Mouse (Mus musculus): ENCODE data around the gene Lasp1.
A peak's percentile ranks its signal among the peaks of the same experiment; 100 is the strongest.
"Not testable (repeated sequence)": the region's sequence is repeated elsewhere in the genome, so short reads cannot be mapped to it uniquely, and the experiment has no call there.

The Lasp1 gene

GRCm38 (mm10) chr11:97872378-97872777, 73.6 kb downstream of the Lasp1 start:
- not testable (repeated sequence) for DNase-seq (ENCODE audit: low read depth, low spot score)

DNA sequence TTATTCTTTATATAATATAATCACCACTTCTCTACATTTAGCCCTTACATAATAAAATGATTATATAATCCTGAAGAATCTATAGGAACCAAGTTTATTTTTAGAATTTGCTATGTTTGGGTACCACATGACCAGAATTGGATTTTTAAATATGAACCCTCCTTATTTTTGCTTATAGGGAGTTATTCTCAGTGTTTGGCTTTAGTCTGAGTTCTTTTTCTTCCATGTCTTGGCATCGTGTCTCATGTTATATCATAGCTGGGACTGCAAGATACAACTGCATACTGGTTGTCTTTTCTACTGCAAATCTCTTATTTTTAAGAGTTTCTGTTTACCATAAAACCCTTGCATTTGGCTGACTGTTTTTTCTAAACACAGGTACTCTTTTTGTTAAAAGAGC, 75.6 kb downstream of the Lasp1 start:
- no peak for DNase-seq (ENCODE audit: low read depth, low spot score)

GRCm38 (mm10) chr11:97877341-97877740, 78.5 kb downstream of the Lasp1 start:
- peak; percentile 19 for DNase-seq (ENCODE audit: low read depth, low spot score)

DNA sequence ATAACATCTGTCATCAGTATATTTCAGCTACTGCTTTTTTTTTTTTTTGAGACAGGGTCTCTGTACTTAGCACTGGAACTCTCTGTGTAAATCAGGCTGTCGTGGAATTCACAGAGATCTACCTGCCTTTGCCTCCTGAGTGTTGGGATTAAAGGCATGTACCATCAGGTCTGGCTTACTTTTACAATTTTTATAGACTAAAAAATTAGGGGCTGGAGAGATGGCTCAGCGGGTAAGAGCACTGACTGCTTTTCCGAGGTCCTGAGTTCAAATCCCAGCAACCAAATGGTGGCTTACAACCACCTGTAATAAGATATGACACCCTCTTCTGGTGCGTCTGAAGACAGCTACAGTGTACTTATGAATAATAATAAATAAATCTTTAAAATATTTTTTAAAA, 81.6 kb downstream of the Lasp1 start:
- no peak for DNase-seq (ENCODE audit: low read depth, low spot score)

- peak; percentile 74 for DNase-seq (ENCODE audit: low read depth, low spot score)
Observed at GRCm38 (mm10) chr11:97883542-97883917, 84.7 kb downstream of the Lasp1 start.

DNA sequence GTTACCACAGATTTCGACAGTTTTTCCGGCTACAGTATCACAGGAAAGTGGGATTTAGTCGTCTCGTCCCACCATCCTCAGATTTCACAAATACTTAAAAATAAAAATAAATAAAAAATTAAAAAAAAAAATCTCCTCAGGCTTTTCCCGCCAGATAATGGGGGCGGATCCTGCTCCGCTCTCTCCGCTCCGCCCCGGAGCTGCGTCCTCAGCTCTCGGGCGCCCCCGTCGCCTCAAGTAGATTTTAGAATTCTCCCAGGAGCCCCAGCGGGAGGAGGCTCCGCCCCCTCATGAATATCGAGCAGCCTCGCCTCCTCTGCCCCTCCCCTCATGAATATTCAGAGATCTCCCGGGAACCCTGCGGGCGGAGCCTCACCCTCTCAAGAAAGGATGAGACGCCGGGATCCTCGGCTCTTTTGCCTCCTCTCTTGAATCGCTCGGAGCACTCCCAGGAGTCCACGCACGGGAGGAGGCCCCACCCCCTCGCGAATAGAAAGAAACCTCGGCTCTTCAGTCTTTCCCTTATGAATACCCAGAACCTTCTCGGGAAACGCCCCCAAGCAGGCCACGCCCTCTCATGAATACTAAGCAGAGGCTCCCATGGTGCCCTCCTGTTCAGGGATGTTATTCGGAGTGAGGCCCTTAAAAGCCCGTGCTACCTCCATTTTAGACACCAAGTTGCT, 85.3 kb downstream of the Lasp1 start, which contains the start of gene Fbxo47:
Fbxo47 (minus strand) TSS at position 237 of the 683 bp plus-strand sequence.
- DNase-seq (ENCODE audit: low read depth, low spot score), result peak; percentile 99

DNA sequence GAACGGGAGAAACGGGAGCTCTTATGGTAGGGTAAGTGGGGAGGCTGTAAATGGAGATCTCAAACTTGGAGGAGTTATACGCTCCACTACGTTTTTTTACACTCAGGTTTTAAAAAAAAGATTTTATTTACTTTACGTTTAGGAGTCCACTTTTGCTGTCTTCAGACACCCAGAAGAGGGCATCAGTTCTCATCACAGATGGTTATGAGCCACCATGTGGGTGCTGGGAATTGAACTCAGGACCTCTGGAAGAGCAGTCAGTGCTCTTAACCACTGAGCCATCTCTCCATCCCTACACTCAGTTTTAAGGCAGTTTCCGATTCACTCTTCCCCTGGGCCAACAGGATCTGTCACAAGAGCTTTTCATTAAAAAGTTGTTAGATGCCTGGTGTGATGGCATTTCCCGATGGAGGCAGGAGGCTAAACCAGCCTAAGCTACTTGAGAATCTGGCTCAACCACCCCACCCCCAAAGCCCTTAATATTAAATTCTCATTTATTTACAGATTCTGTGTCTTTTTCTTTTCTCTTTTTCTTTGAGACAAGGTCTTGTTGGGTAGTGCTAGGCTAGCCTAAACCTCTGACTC, 85.9 kb downstream of the Lasp1 start:
- DNase-seq (ENCODE audit: low read depth, low spot score), result no peak

DNA sequence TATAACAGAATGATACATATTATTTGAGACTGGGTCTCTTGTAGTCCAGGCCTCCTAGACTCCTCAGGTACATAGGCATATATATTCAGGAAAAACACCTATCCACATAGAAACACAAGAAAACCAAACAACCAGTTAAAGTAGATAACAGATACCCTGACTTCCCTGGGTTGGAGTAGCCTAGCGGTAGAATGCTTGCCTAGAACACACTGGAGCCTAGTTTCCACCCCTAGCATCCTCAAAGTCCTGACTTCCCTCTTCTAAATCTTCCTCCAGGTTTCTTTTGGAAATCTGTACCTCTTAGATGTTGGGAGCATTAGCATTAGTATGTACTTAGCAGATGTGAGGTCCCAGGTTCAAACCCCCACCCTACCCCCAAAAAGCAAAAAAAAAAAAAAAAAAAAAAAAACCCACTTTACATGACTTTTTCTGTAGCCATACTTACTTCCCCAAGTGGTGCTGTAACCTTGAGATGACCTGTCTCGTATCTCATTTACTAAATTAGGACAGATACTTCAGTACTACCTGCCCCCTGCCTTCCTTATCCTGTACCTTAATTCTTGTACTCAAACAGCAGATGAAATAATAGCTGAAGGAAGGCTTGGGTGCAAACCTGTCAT, 86.6 kb downstream of the Lasp1 start:
- DNase-seq (ENCODE audit: low read depth, low spot score), result no peak

Measured in mesoderm, embryonic 11.5 days (tissue).